Mouse (Mus musculus): Measurements from ENCODE around the gene Gm20388. TPM values are rescaled to one million over a fixed set of nuclear protein-coding genes. Genes with fewer than 3 reads are reported as not detected.
A peak's percentile ranks its signal among the peaks of the same experiment; 100 is the strongest.

The Gm20388 gene
- polyA plus RNA-seq, 1 experiment = 28.1 TPM

GRCm38 (mm10) chr8:123634395-123635131 lies 3723.9 kb downstream of the Gm20388 start:
- no peak overlapping the region for H3K27ac ChIP-seq (ENCODE audit: insufficient read depth, low read length)
- H3K9ac ChIP-seq (ENCODE audit: low read depth, poor library complexity, severe bottlenecking) = no peak overlapping the region
- H3K27me3 ChIP-seq (ENCODE audit: control insufficient read depth, insufficient read depth, low read length, poor library complexity, severe bottlenecking) = no peaks in the 10 kb centered on the region
- H3K4me3 ChIP-seq (ENCODE audit: low read depth, low read length) = no peak overlapping the region
- TF ChIP-seq POLR2A (IDR thresholded peaks at IDR 0.05; ENCODE audit: insufficient read depth, low read length) (no peak), CTCF (IDR thresholded peaks at IDR 0.05; ENCODE audit: low read depth, low read length) (no peak), EP300 (IDR thresholded peaks at IDR 0.05; ENCODE audit: insufficient read depth, low read depth, low read length) (no peak)
- H3K9me3 ChIP-seq (replicated peaks; ENCODE audit: control insufficient read depth, insufficient read depth, low read length, poor library complexity, severe bottlenecking) = peaks cover 5% of the 10 kb centered on the region
- no peaks in the 10 kb centered on the region for H3K36me3 ChIP-seq (ENCODE audit: control insufficient read depth, insufficient read depth, low read length, poor library complexity, severe bottlenecking)
- H3K4me1 ChIP-seq (ENCODE audit: control insufficient read depth, insufficient read depth, low read length) = no peaks in the 10 kb centered on the region

- Histone ChIP-seq H3K4me3 (ENCODE audit: low read depth, low read length) (peak overlapping the region; percentile 37), H3K9me3 (replicated peaks; ENCODE audit: control insufficient read depth, insufficient read depth, low read length, poor library complexity, severe bottlenecking) (peaks cover 5% of the 10 kb centered on the region), H3K9ac (ENCODE audit: low read depth, poor library complexity, severe bottlenecking) (no peak overlapping the region), H3K36me3 (ENCODE audit: control insufficient read depth, insufficient read depth, low read length, poor library complexity, severe bottlenecking) (no peaks in the 10 kb centered on the region), H3K4me1 (ENCODE audit: control insufficient read depth, insufficient read depth, low read length) (no peaks in the 10 kb centered on the region), H3K27me3 (ENCODE audit: control insufficient read depth, insufficient read depth, low read length, poor library complexity, severe bottlenecking) (no peaks in the 10 kb centered on the region), H3K27ac (ENCODE audit: insufficient read depth, low read length) (no peak overlapping the region)
- TF ChIP-seq CTCF (IDR thresholded peaks at IDR 0.05; ENCODE audit: low read depth, low read length) (no peak), EP300 (IDR thresholded peaks at IDR 0.05; ENCODE audit: insufficient read depth, low read depth, low read length) (no peak), POLR2A (IDR thresholded peaks at IDR 0.05; ENCODE audit: insufficient read depth, low read length) (no peak)
Observed at GRCm38 (mm10) chr8:123635671-123636070, 3725.0 kb downstream of the Gm20388 start.

GRCm38 (mm10) chr8:123643330-123644051 lies 3732.8 kb downstream of the Gm20388 start:
- Histone ChIP-seq H3K27ac (ENCODE audit: insufficient read depth, low read length) (no peak overlapping the region), H3K9ac (ENCODE audit: low read depth, poor library complexity, severe bottlenecking) (peak overlapping the region; percentile 39; the same call in 1 of the 2 replicates)
- TF ChIP-seq EP300 (IDR thresholded peaks at IDR 0.05; ENCODE audit: insufficient read depth, low read depth, low read length) = no peak
- peak; percentile 59 for TF ChIP-seq CTCF (IDR thresholded peaks at IDR 0.05; ENCODE audit: low read depth, low read length)
- TF ChIP-seq POLR2A (IDR thresholded peaks at IDR 0.05; ENCODE audit: insufficient read depth, low read length) = no peak

GRCm38 (mm10) chr8:123645229-123645628 lies 3734.6 kb downstream of the Gm20388 start:
- no peak overlapping the region for H3K27ac ChIP-seq (ENCODE audit: insufficient read depth, low read length)
- H3K9ac ChIP-seq (ENCODE audit: low read depth, poor library complexity, severe bottlenecking) = no peak overlapping the region
- H3K9me3 ChIP-seq (replicated peaks; ENCODE audit: control insufficient read depth, insufficient read depth, low read length, poor library complexity, severe bottlenecking) = no peaks in the 10 kb centered on the region
- no peaks in the 10 kb centered on the region for H3K27me3 ChIP-seq (ENCODE audit: control insufficient read depth, insufficient read depth, low read length, poor library complexity, severe bottlenecking)
- TF ChIP-seq CTCF (IDR thresholded peaks at IDR 0.05; ENCODE audit: low read depth, low read length) (no peak), EP300 (IDR thresholded peaks at IDR 0.05; ENCODE audit: insufficient read depth, low read depth, low read length) (no peak), POLR2A (IDR thresholded peaks at IDR 0.05; ENCODE audit: insufficient read depth, low read length) (no peak)
- no peaks in the 10 kb centered on the region for H3K4me1 ChIP-seq (ENCODE audit: control insufficient read depth, insufficient read depth, low read length)
- no peaks in the 10 kb centered on the region for H3K36me3 ChIP-seq (ENCODE audit: control insufficient read depth, insufficient read depth, low read length, poor library complexity, severe bottlenecking)
- no peak overlapping the region for H3K4me3 ChIP-seq (ENCODE audit: low read depth, low read length)

More at GRCm38 (mm10) chr8:123643330-123644051, 3732.8 kb downstream of the Gm20388 start:
- Histone ChIP-seq H3K27me3 (ENCODE audit: control insufficient read depth, insufficient read depth, low read length, poor library complexity, severe bottlenecking) (no peaks in the 10 kb centered on the region), H3K9me3 (replicated peaks; ENCODE audit: control insufficient read depth, insufficient read depth, low read length, poor library complexity, severe bottlenecking) (peaks cover 5% of the 10 kb centered on the region), H3K4me1 (ENCODE audit: control insufficient read depth, insufficient read depth, low read length) (no peaks in the 10 kb centered on the region), H3K36me3 (ENCODE audit: control insufficient read depth, insufficient read depth, low read length, poor library complexity, severe bottlenecking) (no peaks in the 10 kb centered on the region), H3K4me3 (ENCODE audit: low read depth, low read length) (peak overlapping the region; percentile 68)

- Histone ChIP-seq H3K9ac (ENCODE audit: low read depth, poor library complexity, severe bottlenecking) (no peak overlapping the region), H3K27me3 (ENCODE audit: control insufficient read depth, insufficient read depth, low read length, poor library complexity, severe bottlenecking) (no peaks in the 10 kb centered on the region), H3K9me3 (replicated peaks; ENCODE audit: control insufficient read depth, insufficient read depth, low read length, poor library complexity, severe bottlenecking) (no peaks in the 10 kb centered on the region), H3K36me3 (ENCODE audit: control insufficient read depth, insufficient read depth, low read length, poor library complexity, severe bottlenecking) (no peaks in the 10 kb centered on the region), H3K27ac (ENCODE audit: insufficient read depth, low read length) (no peak overlapping the region), H3K4me1 (ENCODE audit: control insufficient read depth, insufficient read depth, low read length) (no peaks in the 10 kb centered on the region), H3K4me3 (ENCODE audit: low read depth, low read length) (no peak overlapping the region)
- TF ChIP-seq EP300 (IDR thresholded peaks at IDR 0.05; ENCODE audit: insufficient read depth, low read depth, low read length) = no peak
- TF ChIP-seq CTCF (IDR thresholded peaks at IDR 0.05; ENCODE audit: low read depth, low read length) = no peak
- TF ChIP-seq POLR2A (IDR thresholded peaks at IDR 0.05; ENCODE audit: insufficient read depth, low read length) = no peak
Observed at GRCm38 (mm10) chr8:123648245-123649170, 3737.9 kb downstream of the Gm20388 start.

Measured in ES-Bruce4 (cell line).